Mouse (Mus musculus) ES-Bruce4 (cell line): ENCODE data around the gene Ikzf1. TPM values are rescaled to one million over a fixed set of nuclear protein-coding genes. Genes with fewer than 3 reads are reported as not detected.

Experiments
- H3K27ac ChIP-seq: 2 replicates; pipeline ENCODE4 v1.5.1; 2012; ENCODE audit warnings: low read length, inconsistent platforms; ENCODE audit not compliant: insufficient read depth
- H3K27me3 ChIP-seq: 2 replicates; pipeline ENCODE4 v1.6.1; 2012; ENCODE audit warnings: mild to moderate bottlenecking, low read length, inconsistent platforms; ENCODE audit not compliant: control insufficient read depth, poor library complexity, insufficient read depth, severe bottlenecking
- H3K36me3 ChIP-seq: 2 replicates; pipeline ENCODE4 v1.6.1; 2012; ENCODE audit warnings: inconsistent platforms, mild to moderate bottlenecking, low read length, moderate library complexity; ENCODE audit not compliant: control insufficient read depth, poor library complexity, insufficient read depth, severe bottlenecking
- H3K4me1 ChIP-seq: one replicate; pipeline ENCODE4 v1.8.1; 2011; ENCODE audit warnings: low read length; ENCODE audit not compliant: control insufficient read depth, insufficient read depth
- H3K4me3 ChIP-seq: 2 replicates; pipeline ENCODE4 v1.5.1; 2011; ENCODE audit warnings: low read depth, mild to moderate bottlenecking, low read length
- H3K9ac ChIP-seq: 2 replicates; pipeline ENCODE4 v1.6.1; 2012; ENCODE audit warnings: low read depth, mild to moderate bottlenecking, inconsistent platforms; ENCODE audit not compliant: poor library complexity, severe bottlenecking
- H3K9me3 ChIP-seq: replicated peaks from 2 replicates; pipeline ENCODE4 v1.6.1; 2012; ENCODE audit warnings: mild to moderate bottlenecking, low read length, inconsistent platforms; ENCODE audit not compliant: control insufficient read depth, poor library complexity, insufficient read depth, severe bottlenecking
- CTCF ChIP-seq: IDR thresholded peaks from one replicate; pipeline ENCODE4 v1.8.1; 2011; ENCODE audit warnings: low read depth, low read length
- EP300 ChIP-seq: IDR thresholded peaks from 2 replicates; pipeline ENCODE4 v1.6.1; 2011; ENCODE audit warnings: low read depth, low read length; ENCODE audit not compliant: insufficient read depth
- POLR2A ChIP-seq: IDR thresholded peaks from one replicate; pipeline ENCODE4 v1.8.1; 2011; ENCODE audit warnings: low read length; ENCODE audit not compliant: insufficient read depth
- polyA plus RNA-seq: library from polyadenylated mRNA; stranded (reverse); fragments of >200 nt; gene quantifications from 2 replicates; pipeline ENCODE4 v1.2.4, GENCODE M21; 2011; ENCODE audit warnings: low read depth; ENCODE audit not compliant: missing spikeins, insufficient read depth, insufficient read length

The Ikzf1 gene
- polyA plus RNA-seq, 1 experiment: 0.67 TPM

DNA sequence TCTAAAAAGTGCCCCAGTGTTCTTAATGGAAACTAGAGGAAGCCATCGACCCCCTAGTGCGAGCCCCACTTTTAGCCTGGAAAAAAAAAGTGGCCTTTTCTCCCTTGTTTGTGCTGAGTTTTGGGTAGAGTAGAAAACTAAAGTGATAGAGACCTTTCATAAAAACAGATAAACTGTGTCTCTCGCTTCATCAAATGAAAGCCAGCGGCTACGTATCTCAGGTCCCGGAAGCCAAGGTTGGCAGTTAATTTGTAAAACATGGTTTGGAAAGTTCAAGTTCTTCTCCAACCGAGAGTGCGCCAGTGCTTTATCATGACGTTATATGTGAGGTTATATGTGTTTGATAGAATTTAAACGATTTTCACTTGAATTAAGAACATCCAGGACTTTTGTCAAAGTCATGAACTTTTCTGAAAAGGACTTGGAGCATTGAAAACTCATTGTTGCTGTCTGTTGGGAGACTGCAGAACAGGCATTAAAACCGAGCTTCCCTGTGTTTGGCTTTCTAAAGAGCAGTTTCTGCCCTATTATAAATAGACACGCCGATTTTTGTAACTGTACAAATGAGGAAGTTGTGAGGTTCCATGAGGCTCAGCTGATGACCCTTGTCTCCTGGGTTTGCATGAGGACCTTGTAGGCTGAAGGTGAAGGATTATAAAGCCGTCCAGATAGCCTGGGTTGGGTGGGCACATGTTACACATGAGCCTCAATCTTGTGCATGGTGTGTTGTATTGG, 6.7 kb downstream of the Ikzf1 start:
- Histone ChIP-seq H3K27me3 (peaks cover 5% of the 10 kb centered on the region), H3K4me3 (no peak overlapping the region), H3K9ac (no peak overlapping the region), H3K36me3 (no peaks in the 10 kb centered on the region), H3K9me3 (no peaks in the 10 kb centered on the region; the same call in none of the 2 replicates), H3K4me1 (no peaks in the 10 kb centered on the region), H3K27ac (no peak overlapping the region)
- no peak for TF ChIP-seq POLR2A
- no peak for TF ChIP-seq CTCF

DNA sequence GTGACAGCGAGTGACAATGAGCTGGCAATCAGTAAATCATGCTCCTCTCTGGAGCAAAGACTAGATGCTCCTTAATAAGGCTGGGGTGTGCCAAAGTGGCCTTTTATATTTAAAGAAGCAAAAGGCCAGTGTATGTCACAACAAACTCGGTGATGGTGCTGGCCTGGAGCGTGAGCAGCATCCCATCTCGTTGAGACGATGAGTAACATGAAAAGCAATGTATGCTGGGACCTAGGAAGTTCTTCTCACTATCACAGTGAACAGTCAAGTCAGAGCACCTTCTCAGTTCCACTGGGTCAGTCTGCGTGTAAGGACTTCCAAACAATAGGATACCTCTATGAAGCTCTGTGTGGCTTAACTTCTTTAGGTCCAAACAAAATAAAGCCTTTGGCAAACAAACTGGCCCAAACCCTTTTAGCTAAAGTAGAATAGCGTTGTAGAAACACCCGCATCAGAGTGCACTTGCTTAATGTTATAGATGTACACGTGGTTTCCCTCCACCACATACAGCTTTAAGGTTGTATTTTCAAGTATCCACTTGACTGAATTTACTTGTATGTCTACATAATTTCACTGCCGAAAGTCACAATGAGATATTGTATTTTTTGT, 7.9 kb downstream of the Ikzf1 start:
- Histone ChIP-seq H3K27ac (no peak overlapping the region), H3K9me3 (no peaks in the 10 kb centered on the region; the same call in none of the 2 replicates), H3K9ac (no peak overlapping the region), H3K4me1 (no peaks in the 10 kb centered on the region), H3K4me3 (no peak overlapping the region), H3K36me3 (no peaks in the 10 kb centered on the region), H3K27me3 (peaks cover 4% of the 10 kb centered on the region)
- no peak for TF ChIP-seq EP300
- TF ChIP-seq CTCF: no peak
- TF ChIP-seq POLR2A: no peak

DNA sequence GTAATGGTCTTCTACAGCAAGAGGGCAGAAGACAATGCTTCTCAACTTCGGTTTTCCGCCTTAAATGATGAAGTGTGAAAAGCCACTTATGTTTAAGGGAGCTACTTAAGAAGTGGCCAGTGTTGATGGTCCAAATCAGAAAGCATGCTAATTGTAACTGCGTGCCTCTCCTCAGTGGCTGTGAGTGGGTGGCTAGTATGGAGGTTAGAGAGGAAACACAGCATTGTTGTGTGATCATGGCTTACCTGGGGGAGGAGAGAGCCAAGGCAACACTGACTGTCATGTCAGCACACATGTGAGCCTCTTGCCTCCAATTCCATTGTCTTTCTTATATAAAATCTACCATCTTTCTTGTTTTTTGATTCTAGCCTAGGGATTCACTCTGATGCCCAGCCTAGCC, 8.6 kb downstream of the Ikzf1 start:
- Histone ChIP-seq H3K9me3 (no peaks in the 10 kb centered on the region; the same call in 1 of the 2 replicates), H3K9ac (no peak overlapping the region)

DNA sequence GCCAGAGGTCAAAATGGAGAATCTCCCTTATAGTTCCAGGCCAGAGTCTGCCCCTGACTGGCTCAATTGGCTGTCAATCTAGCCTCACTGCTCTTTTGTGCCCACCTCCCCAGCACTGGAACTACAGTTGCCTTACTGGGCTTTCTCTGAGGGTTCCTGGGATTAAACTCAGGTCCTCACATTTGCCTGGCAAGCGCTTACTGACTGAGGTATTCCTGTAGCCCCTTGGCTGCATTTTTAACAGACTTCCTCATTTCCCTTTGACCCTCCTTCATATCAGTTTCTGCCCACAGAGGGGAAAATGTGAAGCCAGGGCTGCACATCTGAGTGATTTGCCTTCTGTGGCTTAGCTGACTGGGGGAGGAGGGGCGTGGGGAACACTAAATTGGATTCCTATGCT, 9.3 kb downstream of the Ikzf1 start:
- Histone ChIP-seq H3K9ac (no peak overlapping the region), H3K9me3 (no peaks in the 10 kb centered on the region; the same call in 1 of the 2 replicates), H3K27me3 (no peaks in the 10 kb centered on the region; the same call in 1 of the 2 replicates), H3K36me3 (no peaks in the 10 kb centered on the region), H3K4me1 (no peaks in the 10 kb centered on the region), H3K4me3 (no peak overlapping the region), H3K27ac (no peak overlapping the region)
- TF ChIP-seq POLR2A: no peak
- no peak for TF ChIP-seq EP300

More for the DNA sequence above, 8.6 kb downstream of the Ikzf1 start:
- no peak for TF ChIP-seq POLR2A
- TF ChIP-seq EP300: no peak
- no peak for TF ChIP-seq CTCF
- Histone ChIP-seq H3K36me3 (no peaks in the 10 kb centered on the region), H3K27ac (no peak overlapping the region), H3K27me3 (no peaks in the 10 kb centered on the region; the same call in 1 of the 2 replicates), H3K4me1 (no peaks in the 10 kb centered on the region), H3K4me3 (no peak overlapping the region)

DNA sequence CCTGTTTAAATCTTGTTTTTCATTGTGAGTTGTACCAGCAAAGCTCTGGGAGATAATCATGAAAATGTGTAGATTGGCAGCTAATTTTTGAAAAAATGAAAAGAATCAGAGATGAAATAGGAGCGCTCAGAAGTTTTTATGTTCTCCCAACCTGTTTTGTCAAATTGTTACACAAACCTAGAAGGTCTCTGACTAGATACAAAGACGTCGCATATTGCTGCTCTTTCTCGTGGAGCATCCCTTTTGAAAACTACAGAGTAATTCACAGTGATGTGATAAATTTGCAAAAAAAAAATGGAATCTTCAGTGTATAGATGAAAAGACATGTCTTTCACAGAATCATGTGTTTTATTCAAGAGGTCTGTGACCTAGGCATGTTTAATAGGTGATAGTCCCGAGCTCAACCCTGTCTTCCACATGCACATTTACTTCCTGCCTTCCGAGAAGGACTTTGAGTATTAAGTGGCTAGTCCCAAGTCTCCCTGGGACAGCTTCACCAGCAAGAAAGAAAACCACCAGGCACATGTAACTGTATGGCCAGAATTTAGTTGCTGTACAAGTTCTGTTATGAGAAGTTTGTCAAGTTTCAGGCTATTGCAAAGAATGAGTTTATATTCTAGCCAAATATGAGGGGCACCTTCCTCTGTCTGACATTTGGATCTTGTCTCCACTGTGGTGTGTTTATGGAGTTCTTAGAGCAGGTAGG, 9.8 kb downstream of the Ikzf1 start:
- no peak overlapping the region for H3K27ac ChIP-seq
- no peaks in the 10 kb centered on the region for H3K4me1 ChIP-seq
- no peaks in the 10 kb centered on the region for H3K36me3 ChIP-seq
- H3K4me3 ChIP-seq: no peak overlapping the region
- H3K27me3 ChIP-seq: no peaks in the 10 kb centered on the region; the same call in 1 of the 2 replicates
- TF ChIP-seq EP300 (no peak), POLR2A (no peak), CTCF (no peak)
- no peaks in the 10 kb centered on the region; the same call in 1 of the 2 replicates for H3K9me3 ChIP-seq
- no peak overlapping the region for H3K9ac ChIP-seq
